Mouse (Mus musculus) embryonic fibroblast, embryonic 13.5 days (primary cell): Measurements from ENCODE around the gene Alpk3.

Source experiments
- CTCF ChIP-seq: IDR thresholded peaks from 2 replicates; pipeline ENCODE4 v1.5.1; 2011; ENCODE audit warnings: mild to moderate bottlenecking, control low read depth, low read length, moderate library complexity, borderline replicate concordance; ENCODE audit not compliant: insufficient read depth
- POLR2A ChIP-seq: IDR thresholded peaks from 2 replicates; pipeline ENCODE4 v1.6.1; 2011; ENCODE audit warnings: low read depth, mild to moderate bottlenecking, control low read depth, low read length, moderate library complexity

GRCm38 (mm10) chr7:81061936-81062335 is 4.5 kb downstream of the Alpk3 start:
- TF ChIP-seq CTCF (no peak), POLR2A (no peak)
